Mouse (Mus musculus) c-Kit-positive CD71-positive TER-119-positive erythroid progenitor cells, embryonic 14.5 days (primary cell): ENCODE results near the gene Pgpep1l.
"Not testable (repeated sequence)": the region's sequence is repeated elsewhere in the genome, so short reads cannot be mapped to it uniquely, and the experiment has no call there.

Experiments
- DNase-seq: peaks from one replicate; pipeline ENCODE4 v3.0.0-alpha.2; 2013; ENCODE audit warnings: low spot score

The Pgpep1l gene

GRCm38 (mm10) chr7:68264028-68264453 lies at the start of gene Pgpep1l:
TSS of gene Pgpep1l (minus strand) at chr7:68264233.
- DNase-seq, result no peak

GRCm38 (mm10) chr7:68313038-68313782 lies 49.2 kb upstream of the Pgpep1l start:
- DNase-seq, result no peak

GRCm38 (mm10) chr7:68312395-68312794 lies 48.4 kb upstream of the Pgpep1l start:
- DNase-seq, result no peak

- no peak for DNase-seq
Measured at GRCm38 (mm10) chr7:68311469-68311868, 47.4 kb upstream of the Pgpep1l start.

GRCm38 (mm10) chr7:68306756-68307155 lies 42.7 kb upstream of the Pgpep1l start:
- DNase-seq, result no peak

GRCm38 (mm10) chr7:68305781-68306575 lies 41.9 kb upstream of the Pgpep1l start:
- no peak for DNase-seq

GRCm38 (mm10) chr7:68303685-68304084 lies 39.7 kb upstream of the Pgpep1l start:
- no peak for DNase-seq

GRCm38 (mm10) chr7:68302586-68303433 lies 38.8 kb upstream of the Pgpep1l start:
- DNase-seq, result peak; percentile 58

- DNase-seq, result no peak
Measured at GRCm38 (mm10) chr7:68301160-68301559, 37.1 kb upstream of the Pgpep1l start.

- no peak for DNase-seq
Measured at GRCm38 (mm10) chr7:68298381-68299076, 34.5 kb upstream of the Pgpep1l start.

- DNase-seq, result no peak
Measured at GRCm38 (mm10) chr7:68296487-68296886, 32.5 kb upstream of the Pgpep1l start.

- DNase-seq, result no peak
Measured at GRCm38 (mm10) chr7:68293997-68294789, 30.2 kb upstream of the Pgpep1l start.

- DNase-seq, result no peak
Measured at GRCm38 (mm10) chr7:68291603-68292002, 27.6 kb upstream of the Pgpep1l start.

GRCm38 (mm10) chr7:68289081-68289480 lies 25.0 kb upstream of the Pgpep1l start:
- no peak for DNase-seq

GRCm38 (mm10) chr7:68288000-68288399 lies 24.0 kb upstream of the Pgpep1l start:
- DNase-seq, result not testable (repeated sequence)

- no peak for DNase-seq
Measured at GRCm38 (mm10) chr7:68287582-68287981, 23.5 kb upstream of the Pgpep1l start.

GRCm38 (mm10) chr7:68286526-68287481 lies 22.8 kb upstream of the Pgpep1l start:
- DNase-seq, result no peak

GRCm38 (mm10) chr7:68285851-68286298 lies 21.8 kb upstream of the Pgpep1l start:
- no peak for DNase-seq

- no peak for DNase-seq
Measured at GRCm38 (mm10) chr7:68283776-68284175, 19.7 kb upstream of the Pgpep1l start.

GRCm38 (mm10) chr7:68283133-68283520 lies 19.1 kb upstream of the Pgpep1l start:
- not testable (repeated sequence) for DNase-seq
